ENCODE assay signal across 8 mouse cellular contexts in the genomic region with DNA sequence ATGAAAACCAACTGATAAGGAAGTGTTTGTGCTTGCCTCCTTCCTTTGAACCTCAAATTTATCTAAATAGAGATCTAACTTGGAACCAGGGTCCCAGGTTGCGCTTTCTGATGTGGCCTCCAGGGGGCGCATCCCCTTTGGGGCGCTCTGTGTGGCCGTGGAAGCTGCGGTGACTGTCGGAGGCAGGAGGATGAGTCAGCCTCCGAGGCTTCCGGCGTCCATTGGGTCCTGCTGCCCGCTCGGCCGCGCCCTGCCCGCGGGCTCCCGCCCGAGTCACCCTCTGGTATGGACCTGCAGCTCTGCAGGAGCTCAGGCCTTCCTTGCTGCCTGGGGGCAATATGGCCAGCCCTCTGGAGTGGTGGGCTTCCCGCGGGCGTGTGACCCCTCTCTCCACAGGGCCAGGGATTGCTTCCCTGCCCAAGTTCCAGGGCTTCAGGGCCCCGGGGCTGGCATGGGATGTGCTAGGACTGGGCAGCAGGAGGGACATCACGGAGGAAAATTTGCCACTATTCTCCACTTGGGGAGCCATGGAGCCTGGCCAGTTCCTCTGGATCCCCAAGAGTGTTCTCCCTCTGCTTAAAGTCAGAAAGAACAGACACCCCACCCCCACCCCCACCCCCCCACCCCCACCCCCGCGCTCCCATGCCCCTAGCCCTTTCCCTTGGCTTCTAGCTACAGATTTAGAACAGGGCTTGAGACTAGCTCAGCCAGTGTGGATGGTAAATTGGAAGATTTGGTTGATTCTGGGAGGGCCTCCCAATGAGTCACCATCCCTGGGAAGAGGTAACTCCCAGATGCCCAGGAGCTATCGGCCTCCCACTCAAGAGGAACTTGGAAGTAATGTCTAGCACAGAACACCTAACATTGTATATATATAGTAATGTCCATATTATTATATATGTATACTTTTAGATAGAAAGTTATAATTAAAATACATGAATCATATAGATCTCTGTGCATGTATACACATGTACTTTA. TPM values are rescaled to one million over a fixed set of nuclear protein-coding genes. Genes with fewer than 3 reads are reported as not detected.
DNase-seq lines count a peak whose midpoint lies in the region; ATAC-seq lines count a peak whose summit lies in the region.

No protein-coding gene starts in this region.

- H3K27me3 ChIP-seq in heart, embryonic 15.5 days, result peaks cover 5% of the 10 kb centered on the region; the same call in 1 of the 2 replicates
- no peaks in the 10 kb centered on the region for H3K27me3 ChIP-seq in liver, embryonic 15.5 days
- no peaks in the 10 kb centered on the region for H3K27me3 ChIP-seq in neural tube, embryonic 11.5 days (ENCODE audit: control insufficient read depth, insufficient read depth, low read length)
- H3K27me3 ChIP-seq in stomach, embryonic 16.5 days (ENCODE audit: control insufficient read depth, insufficient read depth, low read length), result no peaks in the 10 kb centered on the region

- peak; percentile 61 for DNase-seq in c-Kit-negative CD71-positive TER-119-positive erythroid progenitor cells, embryonic 14.5 days (ENCODE audit: low read depth, low spot score)
- peak; percentile 72 for DNase-seq in fibroblast of lung, adult 2 months (ENCODE audit: low read depth)
- peak; percentile 83 to 86 for DNase-seq in kidney, postnatal 25 days
- peak; percentile 87 for DNase-seq in neural tube, embryonic 11.5 days (ENCODE audit: low spot score)

- H3K9me3 ChIP-seq in heart, embryonic 15.5 days (replicated peaks), result no peaks in the 10 kb centered on the region
- no peaks in the 10 kb centered on the region for H3K9me3 ChIP-seq in liver, embryonic 15.5 days (replicated peaks)
- no peaks in the 10 kb centered on the region for H3K9me3 ChIP-seq in neural tube, embryonic 11.5 days (ENCODE audit: control insufficient read depth, low read length)
- H3K9me3 ChIP-seq in stomach, embryonic 16.5 days (replicated peaks; ENCODE audit: control insufficient read depth, low read length), result no peaks in the 10 kb centered on the region

- peak overlapping the region; percentile 53 for H3K4me3 ChIP-seq in heart, embryonic 15.5 days
- peak overlapping the region; percentile 53 for H3K4me3 ChIP-seq in liver, embryonic 15.5 days (replicated peaks)
- H3K4me3 ChIP-seq in neural tube, embryonic 11.5 days (ENCODE audit: low read depth, low read length), result peak overlapping the region; percentile 38
- peak overlapping the region; percentile 53 for H3K4me3 ChIP-seq in stomach, embryonic 16.5 days (replicated peaks; ENCODE audit: low read length)

- H3K27ac ChIP-seq in heart, embryonic 15.5 days, result peak overlapping the region; percentile 66; the same call in 1 of the 2 replicates
- H3K27ac ChIP-seq in liver, embryonic 15.5 days (replicated peaks), result 0 out of 2 replicates have a peak overlapping the region, but pooled peaks have one; percentile 51
- H3K27ac ChIP-seq in neural tube, embryonic 11.5 days (ENCODE audit: low read depth, low read length), result 0 out of 2 replicates have a peak overlapping the region, but pooled peaks have one; percentile 14
- H3K27ac ChIP-seq in stomach, embryonic 16.5 days (ENCODE audit: low read length), result peak overlapping the region; percentile 94

- peak; percentile 74 for ATAC-seq in CD4-positive, CD25-positive, alpha-beta regulatory T cell, adult 4 months
- ATAC-seq in heart, embryonic 15.5 days (replicated peaks; ENCODE audit: insufficient number of reproducible peaks, insufficient read depth, low FRiP score, low read depth), result peak; percentile 72
- ATAC-seq in liver, embryonic 15.5 days (ENCODE audit: insufficient read depth), result peak; percentile 79
- ATAC-seq in neural tube, embryonic 11.5 days (ENCODE audit: insufficient read depth, low FRiP score, low TSS enrichment), result peak; percentile 86
- peak; percentile 79 for ATAC-seq in stomach, embryonic 16.5 days (ENCODE audit: insufficient read depth, low FRiP score)

- H3K36me3 ChIP-seq in heart, embryonic 15.5 days, result no peaks in the 10 kb centered on the region
- no peaks in the 10 kb centered on the region for H3K36me3 ChIP-seq in liver, embryonic 15.5 days (replicated peaks)
- no peaks in the 10 kb centered on the region for H3K36me3 ChIP-seq in neural tube, embryonic 11.5 days (ENCODE audit: control insufficient read depth, insufficient read depth, low read length)
- no peaks in the 10 kb centered on the region for H3K36me3 ChIP-seq in stomach, embryonic 16.5 days (ENCODE audit: control insufficient read depth, insufficient read depth, low read length)

- H3K4me1 ChIP-seq in heart, embryonic 15.5 days (replicated peaks), result peaks cover 21% of the 10 kb centered on the region
- peaks cover 41% of the 10 kb centered on the region for H3K4me1 ChIP-seq in liver, embryonic 15.5 days (replicated peaks)
- no peaks in the 10 kb centered on the region; the same call in 1 of the 2 replicates for H3K4me1 ChIP-seq in neural tube, embryonic 11.5 days (ENCODE audit: control insufficient read depth, insufficient read depth, low read length)
- peaks cover 28% of the 10 kb centered on the region for H3K4me1 ChIP-seq in stomach, embryonic 16.5 days (ENCODE audit: control insufficient read depth, insufficient read depth, low read length)

- WGBS in heart, embryonic 15.5 days, result under 1% methylated on average over 23 of the region's 25 CpGs
- WGBS in liver, embryonic 15.5 days (ENCODE audit: insufficient replicate concordance), result 2% methylated on average over 25 of the region's 25 CpGs
- WGBS in neural tube, embryonic 11.5 days, result 3% methylated on average over 25 of the region's 25 CpGs
- 3% methylated on average over 25 of the region's 25 CpGs for WGBS in stomach, embryonic 16.5 days

- peak overlapping the region; percentile 95 for H3K4me2 ChIP-seq in heart, embryonic 15.5 days
- H3K4me2 ChIP-seq in liver, embryonic 15.5 days, result peak overlapping the region; percentile 84
- H3K4me2 ChIP-seq in neural tube, embryonic 11.5 days (ENCODE audit: low read depth), result peak overlapping the region; percentile 88
- peak overlapping the region; percentile 94 for H3K4me2 ChIP-seq in stomach, embryonic 16.5 days (ENCODE audit: low read depth, low read length)

- H3K9ac ChIP-seq in heart, embryonic 15.5 days, result peak overlapping the region; percentile 65
- peak overlapping the region; percentile 40; the same call in 1 of the 2 replicates for H3K9ac ChIP-seq in liver, embryonic 15.5 days
- H3K9ac ChIP-seq in neural tube, embryonic 11.5 days (ENCODE audit: low read length), result peak overlapping the region; percentile 65
- peak overlapping the region; percentile 86 for H3K9ac ChIP-seq in stomach, embryonic 16.5 days (ENCODE audit: low read length)

RNA-seq across cellular contexts. Expression of gene Plekhg6, which starts 46.1 kb away (rescaled TPM):
- polyA plus RNA-seq in CD4-positive, CD25-positive, alpha-beta regulatory T cell, adult 4 months (2017; shearing (Covaris generic)), result under 1 TPM in 1 of 2 experiments, not detected in 1; 0.12 TPM
- polyA plus RNA-seq in heart, embryonic 15.5 days (2015; fragmentation: Nextera tagmentation; extraction: Ambion mirVana), result 0.05 and 0.37 TPM in 2 replicates
- polyA plus RNA-seq in liver, embryonic 15.5 days (2015; fragmentation: Nextera tagmentation; extraction: Ambion mirVana), result 0.70 and 0.86 TPM in 2 replicates
- polyA plus RNA-seq in neural tube, embryonic 11.5 days (2014; fragmentation: Nextera tagmentation; extraction: Ambion mirVana), result 0.09 and 0.30 TPM in 2 replicates
- polyA plus RNA-seq in stomach, embryonic 16.5 days (2015; fragmentation: Nextera tagmentation; extraction: Ambion mirVana), result 6.3 and 8.2 TPM in 2 replicates

Comparison
In these comparisons a context has a peak if more than half of its experiments do, and no peak if none do; other contexts are left out.
1. Peak in every context shown above with its lines: DNase-seq, ATAC-seq, H3K4me3 ChIP-seq and H3K27ac ChIP-seq.
2. H3K27ac ChIP-seq: peak in every context shown above with its lines; median percentile 94 in stomach, embryonic 16.5 days; 66 in heart, embryonic 15.5 days; 51 in liver, embryonic 15.5 days; 14 in neural tube, embryonic 11.5 days.